Mouse (Mus musculus) ovary, postnatal 36 days (tissue): Measurements from ENCODE around the gene Cdc42bpa.
"Not testable (repeated sequence)": the region's sequence is repeated elsewhere in the genome, so short reads cannot be mapped to it uniquely, and the experiment has no call there.

Experiments used
- DNase-seq: peaks from one replicate; pipeline ENCODE4 v3.0.0; 2022; ENCODE audit warnings: low spot score, mixed read lengths

The Cdc42bpa gene

DNA sequence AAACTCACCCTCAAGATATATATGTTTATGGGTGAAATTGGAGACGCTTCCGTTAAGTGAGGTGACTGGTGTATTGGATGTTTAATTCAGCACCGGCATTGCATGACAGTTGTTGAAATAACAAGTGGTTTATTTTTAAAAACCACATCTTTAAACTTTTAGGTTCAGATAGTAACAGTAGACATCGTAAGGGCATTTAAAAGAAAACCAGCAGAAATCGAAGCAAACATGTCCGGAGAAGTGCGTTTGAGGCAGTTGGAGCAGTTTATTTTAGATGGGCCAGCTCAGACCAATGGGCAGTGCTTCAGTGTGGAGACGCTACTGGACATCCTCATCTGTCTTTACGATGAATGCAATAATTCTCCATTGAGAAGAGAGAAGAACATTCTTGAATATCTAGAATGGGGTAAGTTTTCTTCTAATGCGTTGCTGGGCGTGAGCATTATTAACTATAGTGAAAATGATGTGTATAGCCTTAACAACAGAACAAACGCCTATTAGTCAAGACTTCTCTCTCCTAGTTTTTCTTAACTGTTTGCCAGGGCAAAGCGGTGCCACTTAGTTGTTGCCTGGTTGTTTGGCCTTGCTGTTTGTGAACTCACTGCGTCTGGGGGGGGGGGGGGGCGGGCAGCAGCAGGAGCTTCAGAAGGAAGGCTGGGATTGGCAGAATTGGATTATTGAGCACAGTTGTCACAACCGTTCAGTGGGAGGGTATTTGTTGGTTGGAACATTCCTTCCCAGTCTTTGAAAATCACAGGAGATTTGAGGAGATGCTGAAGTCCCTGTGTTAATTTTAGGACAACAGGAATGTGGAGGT, 818 bp downstream of the Cdc42bpa start:
- DNase-seq = no peak

DNA sequence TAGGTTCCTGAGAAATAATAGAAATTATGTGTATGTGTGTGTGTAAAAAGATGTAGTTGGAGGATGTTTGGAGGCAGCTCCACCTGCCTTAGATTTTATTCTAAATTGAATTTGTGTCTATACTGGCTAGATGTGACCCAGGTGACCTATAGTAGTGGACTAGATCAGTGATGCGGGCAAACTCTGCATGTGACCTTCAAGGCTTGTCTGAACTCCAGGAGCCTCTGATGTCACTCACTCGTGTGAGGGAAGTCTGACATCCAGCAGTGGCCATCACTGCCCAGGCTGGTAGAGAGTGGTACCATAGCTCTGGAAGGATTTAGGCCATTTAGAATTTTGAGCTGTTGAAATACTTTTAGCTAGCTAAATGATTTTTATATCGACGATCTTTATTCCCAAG, 1.5 kb downstream of the Cdc42bpa start:
- DNase-seq = no peak

DNA sequence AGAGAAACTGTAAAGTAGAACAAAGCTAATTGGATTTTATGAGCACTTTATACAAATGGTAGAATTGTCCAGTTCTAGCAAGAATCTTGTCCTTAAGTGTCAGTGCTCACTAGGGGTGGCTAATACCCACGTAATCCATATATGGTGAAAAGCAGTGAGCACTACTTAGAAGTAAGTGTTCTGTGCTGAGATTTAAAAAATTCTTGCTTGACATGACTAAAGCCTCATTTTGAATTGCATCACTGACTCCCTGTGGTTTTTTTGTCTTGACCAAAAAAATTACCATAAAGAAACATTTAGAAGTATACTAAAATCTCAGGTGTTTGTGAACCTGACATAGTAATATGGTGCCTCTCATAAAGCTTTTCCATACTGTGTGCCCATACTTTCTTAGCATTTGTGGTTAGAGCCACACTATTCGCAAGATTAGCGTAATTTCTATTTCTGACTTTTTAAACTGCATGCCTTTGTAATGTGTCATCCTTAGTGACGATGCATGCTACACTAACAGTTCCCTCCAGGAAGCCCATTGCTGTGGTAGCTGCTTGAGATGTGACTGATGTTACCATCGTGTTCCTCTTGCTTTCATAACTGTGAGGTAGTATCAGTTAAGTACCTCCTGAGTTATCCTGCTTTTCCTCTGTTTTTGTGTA, 9.6 kb downstream of the Cdc42bpa start:
- no peak for DNase-seq

DNA sequence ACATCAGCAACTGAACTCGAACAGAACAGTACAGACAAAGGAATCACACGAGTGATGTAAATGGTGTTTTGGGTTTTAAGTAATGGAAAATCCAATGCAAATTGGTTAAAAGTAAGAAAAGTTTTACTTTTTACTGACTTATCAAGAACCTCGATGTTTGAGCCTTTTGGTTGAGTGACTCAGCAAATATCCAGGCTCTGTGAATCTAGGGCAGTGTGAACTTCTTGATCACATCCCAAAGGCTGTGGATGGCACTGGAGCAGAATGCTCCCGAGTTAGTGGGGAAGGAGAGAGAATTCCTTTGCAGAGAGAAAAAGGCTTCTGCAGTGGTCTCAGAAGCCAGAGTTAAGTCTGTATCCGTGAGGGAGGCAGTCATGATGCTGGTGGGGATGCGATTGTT, 14.7 kb downstream of the Cdc42bpa start:
- DNase-seq = no peak

DNA sequence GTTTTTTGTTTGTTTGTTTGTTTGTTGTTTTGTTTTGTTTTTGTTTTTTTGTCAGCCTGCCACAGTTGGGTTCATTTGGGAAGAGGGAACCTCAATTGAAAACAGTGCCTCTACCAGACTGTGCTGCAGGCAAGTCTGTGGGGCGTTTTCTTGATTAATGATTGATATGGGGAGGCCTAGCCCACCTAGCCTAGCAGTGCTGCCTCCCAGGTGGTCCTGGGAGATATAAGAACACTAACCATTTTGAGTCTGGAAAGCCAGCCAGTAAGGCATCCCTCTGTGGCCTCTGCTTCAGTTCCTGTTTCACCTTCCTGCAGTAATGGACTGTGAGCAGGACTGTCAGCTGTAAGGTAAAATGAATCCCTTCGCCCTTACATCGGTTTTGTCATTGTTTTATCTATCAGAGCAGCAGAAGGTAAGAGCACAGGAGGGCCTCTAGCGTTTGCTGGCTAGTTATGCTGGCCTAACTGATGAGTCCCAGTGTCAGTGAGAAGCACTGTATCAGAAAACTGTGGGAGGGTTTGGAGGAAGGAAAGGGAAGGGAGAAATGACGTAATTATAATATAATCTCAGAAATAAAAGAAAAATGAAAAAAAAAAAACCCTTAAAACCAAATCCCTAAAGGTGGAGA, 15.5 kb downstream of the Cdc42bpa start:
- DNase-seq = no peak

DNA sequence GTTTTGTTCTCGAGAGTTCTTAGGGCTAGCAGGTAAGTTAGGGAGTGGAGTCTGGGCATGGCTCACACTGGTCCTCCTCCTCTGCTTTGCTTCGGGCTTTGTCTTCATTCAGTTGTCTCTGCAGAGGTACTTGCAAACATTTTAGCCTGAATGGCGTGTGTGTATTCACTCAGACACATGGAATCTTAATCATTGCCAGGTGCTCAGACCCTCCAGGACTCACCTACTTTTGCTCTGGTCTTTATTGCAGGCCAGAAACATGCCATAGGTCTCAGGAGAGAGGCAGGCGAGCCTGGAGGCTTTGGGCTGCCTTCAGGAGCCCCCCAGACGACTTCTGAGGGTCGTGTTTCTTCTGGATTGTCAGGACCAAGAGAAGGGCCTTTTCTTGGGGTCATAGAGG, 17.2 kb downstream of the Cdc42bpa start:
- no peak for DNase-seq

DNA sequence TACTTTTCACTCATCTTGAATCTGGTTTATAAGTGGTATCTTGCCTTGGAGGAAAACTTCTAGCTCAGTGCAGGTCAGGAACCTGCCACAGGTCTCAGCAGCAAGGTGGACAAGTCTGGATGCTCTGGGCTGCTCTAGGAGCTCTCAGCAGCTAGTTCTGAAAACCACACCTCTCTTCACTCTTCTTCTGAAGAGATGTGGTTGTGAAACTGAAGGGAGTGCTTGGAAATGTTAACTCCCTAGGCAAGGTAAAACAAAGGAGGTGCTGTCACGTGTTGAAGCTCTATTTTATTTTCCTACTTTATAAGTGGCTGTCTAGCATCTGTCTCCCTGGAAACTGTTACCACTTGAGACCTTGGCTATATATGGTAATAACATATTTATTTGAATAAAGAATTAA, 18.5 kb downstream of the Cdc42bpa start:
- DNase-seq = no peak

DNA sequence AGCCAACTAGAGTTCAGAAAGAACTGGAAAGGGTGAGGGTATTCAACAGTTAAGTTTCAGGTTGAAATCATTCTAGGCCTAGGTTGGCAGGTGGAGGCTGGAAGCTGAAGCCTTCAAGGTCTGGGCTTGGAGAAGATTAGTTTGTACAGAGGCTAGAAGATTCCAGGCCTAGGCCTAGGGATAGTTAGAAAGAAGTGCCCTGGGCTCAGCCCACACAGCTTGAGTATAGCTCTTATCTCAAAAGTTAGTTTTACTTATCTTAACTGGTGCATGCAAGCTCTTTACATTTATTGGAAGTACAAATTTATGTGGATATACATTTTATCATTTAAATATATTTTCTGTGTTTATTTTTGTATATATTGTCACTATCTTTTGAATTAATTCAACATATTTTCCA, 21.4 kb downstream of the Cdc42bpa start:
- DNase-seq = no peak

DNA sequence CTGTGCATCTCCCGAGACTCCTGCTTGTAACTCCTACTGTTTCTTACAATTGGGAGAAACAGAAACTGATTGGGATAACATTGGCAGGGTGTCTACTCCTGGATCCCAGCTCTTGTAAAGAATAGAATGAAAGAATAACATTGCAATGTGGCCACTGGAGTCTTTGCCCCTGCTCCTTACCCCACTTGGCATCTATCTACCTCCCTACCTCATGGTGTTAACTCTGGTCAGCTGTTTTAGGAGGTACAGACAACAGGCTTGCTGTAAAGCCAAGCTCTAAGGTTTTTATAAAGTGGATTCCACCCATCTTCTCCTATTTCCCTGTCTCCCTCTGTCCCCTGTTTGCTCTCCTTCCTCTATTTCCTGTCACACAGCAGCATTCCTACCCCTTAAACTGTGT, 21.9 kb downstream of the Cdc42bpa start:
- no peak for DNase-seq

DNA sequence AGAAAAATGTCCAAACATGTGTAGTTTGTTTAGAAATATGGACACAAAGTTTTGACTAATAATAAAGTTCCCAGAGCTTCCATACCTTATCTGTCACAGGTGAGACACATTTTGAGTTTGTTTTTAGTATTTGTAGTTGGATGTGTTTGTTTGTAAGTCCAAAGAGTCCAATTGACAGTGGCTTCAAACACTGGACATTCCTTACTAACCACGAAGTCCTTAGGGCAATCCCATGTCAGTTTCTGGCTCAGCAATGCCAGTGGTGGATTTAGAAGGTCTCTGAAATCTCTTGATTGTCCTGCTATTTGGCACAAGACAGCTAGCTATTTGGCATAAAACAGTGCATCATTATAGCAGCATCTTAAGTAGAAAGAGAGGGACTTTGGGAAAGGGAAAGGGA, 22.7 kb downstream of the Cdc42bpa start:
- no peak for DNase-seq

DNA sequence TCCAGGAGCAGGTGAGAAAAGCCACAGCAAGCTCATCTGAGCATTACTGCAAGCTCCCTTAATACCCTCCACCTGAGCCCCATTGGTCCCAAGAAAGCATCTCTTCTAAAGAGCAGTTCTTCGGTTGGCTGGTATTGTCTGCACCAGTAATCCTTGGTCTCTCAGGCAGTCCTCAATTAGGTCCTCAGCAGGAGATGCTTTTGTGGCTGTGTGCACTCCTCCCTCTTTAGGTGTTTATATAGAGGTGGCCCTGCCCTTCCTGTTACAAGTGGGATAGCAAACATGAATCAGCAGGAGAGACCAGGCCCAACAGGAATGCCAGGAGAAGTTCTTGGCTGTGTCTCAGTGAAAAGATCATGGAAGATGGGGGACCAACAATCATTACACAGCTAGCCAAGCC, 23.9 kb downstream of the Cdc42bpa start:
- no peak for DNase-seq

DNA sequence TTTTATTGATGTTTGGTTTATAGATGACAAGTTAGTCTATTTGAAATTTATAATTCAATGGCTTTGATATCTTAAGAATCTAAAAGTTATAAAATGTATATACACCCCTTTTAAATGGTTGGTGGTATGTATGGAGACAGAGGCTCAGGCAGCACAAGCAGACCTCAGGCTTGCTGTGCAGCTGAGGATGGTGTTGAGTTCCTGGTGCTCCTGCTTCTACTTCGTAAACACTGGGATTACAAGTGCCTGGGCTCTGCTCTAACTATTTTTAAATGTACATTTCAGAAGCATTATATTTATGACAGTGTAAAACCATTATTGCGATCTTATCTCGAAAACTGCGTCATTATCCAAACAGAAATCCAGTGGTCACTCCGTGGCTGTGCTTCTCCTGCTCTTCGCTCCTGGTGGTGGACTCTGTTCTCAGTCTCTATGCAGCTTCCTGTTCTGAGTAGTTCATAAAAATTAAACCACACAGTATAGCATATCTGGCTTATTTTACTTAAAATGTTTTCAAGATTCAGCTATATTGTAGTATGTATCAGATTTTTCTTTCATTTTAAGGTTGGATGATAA, 31.5 kb downstream of the Cdc42bpa start:
- DNase-seq = no peak

DNA sequence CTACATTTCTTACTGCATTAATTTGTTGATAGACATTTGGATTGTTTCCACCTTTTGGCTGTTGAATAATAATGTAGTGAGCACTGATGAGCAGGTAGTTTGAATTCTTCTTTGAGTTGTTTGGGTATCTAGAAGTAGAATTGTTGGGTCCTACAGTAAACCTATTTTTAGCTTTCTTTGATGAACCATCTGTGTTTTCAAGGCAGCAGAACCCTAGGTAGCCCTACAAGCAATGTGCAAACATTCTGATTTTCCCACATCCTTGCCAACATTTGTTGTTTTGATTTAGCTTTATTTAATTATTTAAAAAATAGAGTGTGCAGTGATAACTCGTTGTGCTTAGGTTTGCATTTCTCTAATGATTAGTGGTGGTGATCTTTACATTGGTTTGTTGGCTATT, 32.0 kb downstream of the Cdc42bpa start:
- no peak for DNase-seq

DNA sequence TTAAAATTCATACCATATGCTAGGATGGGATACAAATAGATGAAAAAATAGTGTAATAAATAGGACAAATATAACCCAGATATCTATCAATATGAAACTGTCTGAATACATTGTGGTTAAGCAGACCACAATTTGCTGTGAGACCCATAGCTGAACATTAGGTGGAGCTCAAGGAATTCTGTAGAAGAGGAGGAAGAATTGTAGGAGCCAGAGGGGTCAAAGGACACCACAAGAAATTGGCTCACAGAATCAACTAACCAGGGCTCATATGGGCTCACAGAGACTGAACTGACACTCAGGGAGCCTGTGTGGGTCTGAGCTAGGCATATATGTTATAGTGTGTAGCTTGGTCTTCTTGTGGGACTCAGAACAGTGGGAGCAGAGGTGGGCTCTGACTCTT, 47.8 kb downstream of the Cdc42bpa start:
- no peak for DNase-seq

DNA sequence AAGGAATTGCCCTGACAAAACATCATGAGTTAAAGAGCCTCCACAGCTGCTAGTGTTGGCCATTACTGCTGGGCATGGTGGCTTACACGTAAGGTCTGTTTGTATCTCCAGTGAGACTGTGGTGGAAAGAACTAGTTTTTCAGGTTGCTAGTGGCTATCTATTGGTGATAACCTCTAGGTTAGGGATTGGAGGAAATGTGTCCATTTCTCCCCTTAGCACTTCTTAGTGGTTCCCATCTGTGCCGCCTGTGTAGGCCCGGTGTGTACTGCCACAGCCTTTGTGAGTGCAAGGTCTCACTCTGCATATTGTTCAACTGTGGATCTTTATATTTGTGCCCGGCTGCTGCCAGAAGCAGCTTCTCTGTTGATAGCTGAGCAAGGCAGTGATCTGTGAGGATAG, 53.2 kb downstream of the Cdc42bpa start:
- DNase-seq = no peak

DNA sequence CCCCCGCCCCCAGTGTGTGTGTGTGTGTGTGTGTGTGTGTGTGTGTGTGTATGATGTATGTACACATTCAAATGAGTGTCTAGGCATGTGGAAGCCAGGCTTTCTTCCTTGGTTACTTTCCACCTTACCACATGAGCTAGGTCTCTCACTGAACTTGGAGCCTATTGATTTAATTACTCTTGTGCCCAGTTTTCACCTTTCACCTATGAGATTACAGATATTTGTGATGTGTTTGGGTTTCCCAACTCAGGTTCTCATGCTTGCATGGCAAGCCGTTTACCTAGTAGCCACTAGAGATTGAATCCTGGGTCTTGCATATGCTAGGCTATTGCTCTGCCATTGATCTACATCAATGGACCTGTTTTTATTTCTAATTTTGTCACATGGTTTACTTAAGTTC, 57.9 kb downstream of the Cdc42bpa start:
- no peak for DNase-seq

DNA sequence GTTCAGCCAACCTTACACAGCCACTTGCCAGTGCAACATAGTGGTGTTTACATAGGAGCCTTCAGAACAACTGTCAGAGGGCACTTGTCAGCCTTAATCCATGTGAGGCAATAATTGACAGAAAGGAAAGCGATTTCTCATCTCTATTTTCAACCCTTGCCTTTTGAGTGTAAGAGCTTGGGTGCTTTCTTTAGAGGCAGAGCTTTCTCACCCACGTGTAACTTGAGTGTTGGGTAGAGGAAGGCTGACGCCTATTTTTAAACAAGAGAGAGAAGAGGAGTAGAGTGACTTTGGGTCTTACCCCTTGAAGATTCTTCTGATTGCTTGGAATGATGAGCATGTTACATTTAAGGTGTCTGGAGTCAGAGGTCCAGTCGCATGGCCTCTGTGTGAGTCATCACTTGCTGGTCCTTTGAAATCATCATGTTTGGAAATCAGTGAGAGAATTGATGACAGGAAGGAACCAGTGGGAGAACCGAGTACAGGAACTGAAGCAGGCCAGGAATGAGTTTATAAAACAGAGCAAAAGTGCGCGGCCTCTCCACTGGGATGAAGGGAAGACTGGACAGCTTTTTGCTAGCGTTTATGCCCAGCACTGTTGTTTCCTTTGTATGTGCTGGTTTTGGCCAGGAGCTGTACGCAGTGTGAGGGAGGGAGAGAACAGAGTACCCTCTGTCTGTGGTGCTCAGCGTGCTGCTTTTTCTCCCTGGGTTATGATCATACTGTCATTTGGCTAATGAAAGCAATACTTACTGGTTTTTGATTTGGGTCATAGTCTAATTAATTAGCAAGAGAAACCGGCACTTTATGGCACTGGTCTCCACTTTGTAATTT, 61.4 kb downstream of the Cdc42bpa start:
- no peak for DNase-seq

DNA sequence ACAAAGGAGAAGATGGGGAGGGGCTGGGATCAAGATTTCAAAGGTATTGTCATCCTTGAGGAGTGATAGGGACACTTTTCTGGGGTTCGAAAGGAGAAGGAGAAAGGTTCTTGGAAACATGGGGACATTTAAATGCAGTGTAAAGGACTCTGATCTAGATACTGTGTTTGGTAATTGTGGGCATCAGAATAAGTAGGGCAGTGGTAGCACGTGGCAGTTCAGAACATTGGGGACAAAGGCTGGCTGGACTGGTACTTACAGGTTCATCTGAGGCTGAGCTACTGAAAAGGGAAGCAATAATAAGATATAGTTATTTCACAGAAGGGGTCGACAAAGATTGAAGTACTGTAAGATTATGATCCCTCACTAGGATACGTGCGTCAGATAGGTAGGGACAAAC, 63.2 kb downstream of the Cdc42bpa start:
- DNase-seq = no peak

DNA sequence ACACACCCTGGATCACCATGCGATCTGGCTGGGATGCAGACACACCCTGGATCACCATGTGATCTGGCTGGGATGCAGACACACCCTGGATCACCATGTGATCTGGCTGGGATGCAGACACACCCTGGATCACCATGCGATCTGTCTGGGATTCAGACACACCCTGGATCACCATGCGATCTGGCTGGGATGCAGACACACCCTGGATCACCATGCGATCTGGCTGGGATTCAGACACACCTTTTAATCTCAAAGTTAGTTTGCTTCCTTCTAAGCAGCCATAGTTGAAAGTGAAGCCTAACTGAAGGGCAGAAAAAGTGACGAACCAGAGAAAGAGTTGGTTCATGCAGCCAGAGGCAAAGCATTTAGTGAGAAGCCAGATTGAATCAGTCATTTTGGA, 69.6 kb downstream of the Cdc42bpa start:
- not testable (repeated sequence) for DNase-seq

DNA sequence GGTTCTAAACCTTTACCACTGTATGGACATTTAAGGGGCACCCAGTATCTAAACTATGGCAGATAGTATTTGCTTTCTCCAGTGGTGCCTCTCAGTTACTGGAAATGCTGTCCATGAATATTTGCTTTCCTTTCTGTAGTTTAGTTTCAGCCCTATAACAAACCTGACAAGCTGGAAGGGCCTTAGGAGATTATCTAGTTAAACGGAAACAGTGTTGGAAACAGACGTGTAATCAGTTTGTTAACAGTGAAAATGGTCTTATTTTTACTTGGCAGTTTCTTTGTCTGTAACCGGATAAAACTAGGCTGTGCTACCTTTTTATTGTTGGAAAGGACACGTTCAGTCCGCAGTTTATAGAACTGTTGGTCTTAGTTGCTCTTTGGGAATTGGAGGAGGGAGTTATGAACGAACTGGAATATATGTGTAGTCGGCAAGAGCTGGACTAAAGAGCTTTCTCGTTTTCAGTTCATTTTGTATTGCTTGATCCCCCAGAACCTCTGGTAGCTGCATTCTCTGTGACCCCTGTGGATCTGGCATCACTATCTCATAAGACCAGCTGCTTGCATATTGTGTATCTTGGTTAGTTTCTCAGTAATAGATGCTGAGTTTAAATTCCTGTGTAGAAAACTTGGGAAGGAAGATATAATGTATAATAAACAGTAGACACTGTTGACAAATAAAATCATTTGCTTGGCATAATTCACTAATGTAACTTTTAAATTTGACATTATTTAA, 70.5 kb downstream of the Cdc42bpa start:
- no peak for DNase-seq
